Mouse (Mus musculus) adrenal gland, adult 2 months (tissue): ENCODE measurements around the gene Akap6. TPM values are rescaled to one million over a fixed set of nuclear protein-coding genes. Genes with fewer than 3 reads are reported as not detected.
A peak's percentile ranks its signal among the peaks of the same experiment; 100 is the strongest.

ENCODE experiments used
- DNase-seq: peaks from one replicate; pipeline ENCODE4 v3.0.0; 2021
- polyA plus RNA-seq: library from polyadenylated mRNA; depleted of rRNA; stranded (reverse); fragments of >200 nt; gene quantifications from 2 replicates; pipeline ENCODE4 v1.2.3, GENCODE M21; 2012
- total RNA-seq, 2 experiments: library from RNA; stranded (reverse); gene quantifications; 2 replicates each; pipeline ENCODE4 v1.2.3; 2021

Akap6 gene
- total and polyA plus RNA-seq, 3 experiments: 0.24 to 2.6 (median 2.3) TPM

DNA sequence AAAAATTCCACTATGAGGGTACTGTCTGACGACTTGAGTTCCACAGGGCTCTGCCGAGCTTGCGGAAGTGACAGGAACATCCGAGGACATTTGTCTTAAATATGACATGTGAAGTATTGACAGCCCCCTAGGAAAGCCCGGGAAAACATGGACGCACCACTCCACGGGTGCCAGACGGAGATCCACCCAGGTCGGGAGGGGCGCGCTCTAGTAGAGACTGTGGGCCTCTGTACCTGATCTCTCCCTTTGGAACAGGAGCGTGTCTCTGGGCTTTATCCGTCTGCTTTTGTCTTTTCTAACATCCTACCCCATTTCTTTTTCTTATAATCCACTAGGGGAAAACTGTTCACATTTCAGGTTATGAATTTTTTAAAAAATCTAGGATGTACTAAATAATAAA, 211.2 kb downstream of the Akap6 start:
- no peak for DNase-seq

- DNase-seq: peak; percentile 52
These were observed 211.6 kb downstream of the Akap6 start for GRCm38 (mm10) chr12:52910819-52911218.

GRCm38 (mm10) chr12:52918939-52919338, 219.8 kb downstream of the Akap6 start:
- no peak for DNase-seq

GRCm38 (mm10) chr12:52922510-52922909, 223.3 kb downstream of the Akap6 start:
- DNase-seq: no peak

- no peak for DNase-seq
These were observed 226.3 kb downstream of the Akap6 start for GRCm38 (mm10) chr12:52925448-52925847.

- no peak for DNase-seq
These were observed 234.6 kb downstream of the Akap6 start for GRCm38 (mm10) chr12:52933832-52934231.

DNA sequence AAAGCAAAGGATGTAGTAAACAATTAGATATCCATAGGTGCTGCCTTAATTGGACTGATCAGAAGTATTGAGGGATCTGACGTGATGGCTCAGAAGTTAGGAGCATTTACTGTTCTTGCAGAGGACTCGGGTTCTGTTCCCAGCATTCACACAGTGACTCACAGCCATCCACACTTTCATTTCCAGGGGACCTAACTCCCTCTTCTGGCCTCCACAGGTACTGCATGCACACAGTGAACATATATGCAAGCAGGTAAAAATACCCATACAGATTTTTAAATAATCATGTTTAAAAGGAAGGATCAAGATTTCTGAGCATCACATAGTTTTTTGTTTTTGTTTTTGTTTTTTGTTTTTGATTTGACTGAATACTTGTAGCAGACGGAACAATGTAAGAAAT, 235.8 kb downstream of the Akap6 start:
- DNase-seq: no peak

- DNase-seq: no peak
These were observed 239.6 kb downstream of the Akap6 start for GRCm38 (mm10) chr12:52938786-52939185.

DNA sequence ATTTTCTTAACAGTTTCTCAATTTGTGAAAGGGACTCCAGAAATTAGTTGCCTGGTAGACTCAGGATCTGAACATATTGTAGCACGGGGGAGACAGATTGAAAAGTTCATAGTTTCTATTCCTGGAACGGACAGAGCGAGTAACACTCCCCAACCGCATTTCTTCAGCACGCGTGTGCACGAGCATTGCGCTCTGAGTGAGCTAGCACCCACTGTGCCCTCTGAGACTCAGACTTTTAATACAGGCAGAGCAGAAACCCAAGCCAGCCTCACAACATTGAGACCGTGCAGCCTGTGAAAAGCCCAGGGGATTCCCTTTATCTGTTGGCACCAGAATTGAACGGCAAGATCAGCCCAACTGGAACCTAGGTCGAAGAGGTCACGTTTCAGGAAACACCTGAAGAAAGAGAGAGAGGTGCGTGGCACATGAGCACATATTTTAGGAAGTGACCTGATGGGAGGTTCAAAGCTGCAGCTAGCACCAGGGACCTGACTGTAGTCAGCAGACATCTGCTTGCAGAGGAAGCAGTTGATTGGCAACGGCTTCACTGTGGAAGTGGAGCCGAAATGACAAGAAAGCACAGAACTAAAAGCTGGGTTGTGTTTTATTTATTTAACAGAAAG, 240.3 kb downstream of the Akap6 start:
- DNase-seq: no peak

DNA sequence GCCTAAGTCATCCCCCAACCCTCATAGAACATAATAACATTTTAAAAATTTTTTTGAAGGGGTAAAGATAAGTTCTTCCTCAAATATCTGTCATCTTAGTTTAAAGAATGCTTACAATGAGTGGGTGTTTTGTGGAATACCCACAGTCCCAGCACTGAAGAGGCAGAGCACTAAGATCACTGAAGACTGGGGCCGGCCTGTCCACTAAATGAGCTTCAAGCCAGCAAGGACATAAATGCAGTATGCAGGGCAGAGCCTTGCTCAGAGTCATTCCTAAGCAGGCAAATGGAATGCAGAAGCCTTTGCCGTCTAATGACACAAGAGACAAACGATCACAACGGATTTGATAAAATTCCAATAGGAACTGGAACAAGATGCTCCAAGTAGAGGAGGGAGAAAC, 242.8 kb downstream of the Akap6 start:
- DNase-seq: no peak

GRCm38 (mm10) chr12:52944274-52944673, 245.1 kb downstream of the Akap6 start:
- DNase-seq: no peak

GRCm38 (mm10) chr12:52944949-52945348, 245.8 kb downstream of the Akap6 start:
- no peak for DNase-seq

DNA sequence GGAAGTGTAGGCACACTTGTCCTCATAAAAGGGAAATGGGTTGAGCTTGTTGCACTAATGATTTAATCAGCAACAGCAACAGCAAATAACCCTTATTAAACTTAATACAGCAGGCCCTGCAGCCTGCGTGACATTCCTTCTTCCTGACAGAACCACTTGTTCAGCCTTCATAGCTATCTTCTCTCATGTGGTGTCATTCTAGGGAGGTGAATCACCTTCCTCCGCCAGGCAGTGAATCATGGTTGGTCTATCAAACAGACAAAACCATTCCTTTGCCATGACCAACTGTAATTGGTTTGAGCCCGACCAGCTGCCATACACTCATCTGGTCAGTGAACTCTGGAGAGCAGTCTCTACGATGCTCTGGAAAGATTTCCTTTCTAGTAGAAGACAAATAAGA, 251.5 kb downstream of the Akap6 start:
- peak; percentile 56 for DNase-seq

DNA sequence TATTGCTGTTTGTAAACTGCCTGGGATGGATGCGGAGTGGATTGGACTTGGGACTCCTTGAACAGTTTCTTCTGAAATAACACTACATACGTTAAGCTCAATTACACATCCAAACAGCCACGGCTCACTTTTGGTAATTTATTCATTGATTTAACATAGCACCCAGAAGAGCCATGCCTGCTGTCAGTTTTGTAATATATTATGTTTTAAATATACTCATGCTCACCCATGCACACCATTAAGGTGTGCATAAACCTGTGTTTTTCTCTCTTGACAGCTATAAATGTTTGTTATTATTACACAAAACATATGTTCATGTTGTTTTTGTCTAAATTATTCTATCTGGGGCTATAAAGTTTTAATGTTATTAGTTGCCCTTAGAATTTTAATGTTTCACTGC, 258.4 kb downstream of the Akap6 start:
- DNase-seq: no peak

DNA sequence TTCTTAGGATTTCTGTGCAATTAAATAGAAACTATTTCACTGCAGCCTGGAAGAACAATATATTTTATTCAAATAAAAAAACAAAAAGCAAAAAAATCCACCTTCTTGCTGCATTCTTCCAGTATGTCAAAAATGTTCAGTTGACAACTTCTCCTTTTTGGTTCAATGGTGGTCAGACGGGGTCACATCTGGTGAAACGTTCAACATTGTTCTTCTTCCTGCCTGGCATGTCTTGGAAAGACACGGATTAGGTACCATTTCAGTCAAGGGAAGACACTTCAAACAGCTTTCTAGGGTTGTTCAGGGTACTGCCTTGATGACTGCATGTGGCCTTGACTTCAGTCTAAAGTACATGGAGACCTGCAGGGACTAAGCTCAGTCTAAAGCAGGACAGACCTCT, 258.8 kb downstream of the Akap6 start:
- DNase-seq: no peak

DNA sequence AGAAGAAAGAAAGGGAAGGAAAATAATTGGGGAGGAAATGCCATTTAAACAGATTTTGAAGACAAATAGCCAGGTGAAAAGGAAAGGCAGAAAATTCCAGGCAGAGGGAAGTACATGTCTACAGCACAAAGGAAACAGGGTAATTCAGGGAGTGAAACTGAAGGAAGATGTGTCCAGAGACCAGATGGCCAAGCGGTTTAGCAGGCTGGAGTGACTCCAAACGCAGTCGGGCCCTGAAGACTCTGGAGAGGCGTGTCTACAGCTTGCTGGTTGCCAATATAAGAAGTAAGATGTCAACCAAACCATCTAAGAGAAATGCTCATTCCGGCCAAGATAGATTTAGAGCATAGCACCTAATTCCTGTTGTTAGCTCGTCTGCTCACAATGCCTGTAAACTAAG, 292.6 kb downstream of the Akap6 start:
- DNase-seq: no peak

- no peak for DNase-seq
These were observed 313.2 kb downstream of the Akap6 start for GRCm38 (mm10) chr12:53012336-53012735.

GRCm38 (mm10) chr12:53014539-53014938, 315.4 kb downstream of the Akap6 start:
- no peak for DNase-seq

DNA sequence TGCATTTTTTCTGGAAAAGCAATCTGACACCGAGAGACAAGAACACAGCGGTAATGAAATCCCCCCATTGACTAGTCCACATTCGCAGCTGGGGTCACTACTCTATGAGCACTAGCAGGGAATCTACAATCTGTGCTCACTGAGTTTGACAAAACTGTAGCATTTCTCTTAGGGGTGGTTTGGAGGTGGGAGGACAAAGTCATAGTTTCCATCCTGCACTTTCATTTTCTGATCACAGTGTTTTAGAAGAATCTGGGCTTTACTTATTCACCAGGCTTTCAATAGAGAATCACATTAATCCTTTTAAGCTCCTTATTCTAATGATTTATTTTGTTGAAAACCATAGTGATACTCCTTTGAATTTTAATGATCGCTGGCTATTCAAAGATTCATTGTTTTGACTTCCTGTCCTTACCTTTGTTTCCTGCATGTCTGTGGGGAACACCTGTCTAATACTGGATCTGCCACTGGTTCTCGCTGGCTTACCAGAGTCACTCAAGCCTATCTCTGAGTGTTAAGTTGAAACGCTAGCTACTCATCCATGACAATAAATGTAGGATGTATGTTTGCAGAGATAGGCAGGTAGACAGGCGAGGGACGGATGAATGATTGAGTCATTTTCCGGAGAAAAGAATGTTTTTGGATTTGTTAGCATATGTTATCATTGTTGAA, 325.5 kb downstream of the Akap6 start:
- no peak for DNase-seq

- DNase-seq: no peak
These were observed 328.1 kb downstream of the Akap6 start for GRCm38 (mm10) chr12:53027308-53027707.

GRCm38 (mm10) chr12:53028926-53029325, 329.7 kb downstream of the Akap6 start:
- no peak for DNase-seq

DNA sequence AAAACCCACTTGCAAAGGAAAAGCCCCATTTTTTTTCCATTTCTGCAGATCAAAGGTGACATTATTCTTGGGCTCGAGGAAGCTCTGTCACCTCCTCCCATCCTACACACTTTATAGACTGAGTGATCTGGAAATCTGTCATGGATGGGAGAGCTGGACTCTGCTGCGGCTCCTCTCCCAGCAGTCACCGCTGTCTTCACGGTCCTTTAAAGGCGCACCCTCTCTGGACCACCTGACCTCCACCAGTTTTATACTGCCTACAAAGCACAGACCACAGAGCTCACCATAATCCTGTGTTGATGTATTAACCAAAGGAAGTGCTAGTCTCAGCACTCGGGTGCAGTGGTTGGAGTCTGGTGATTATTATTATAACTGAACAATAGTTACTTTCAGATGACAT, 330.7 kb downstream of the Akap6 start:
- DNase-seq: no peak

DNA sequence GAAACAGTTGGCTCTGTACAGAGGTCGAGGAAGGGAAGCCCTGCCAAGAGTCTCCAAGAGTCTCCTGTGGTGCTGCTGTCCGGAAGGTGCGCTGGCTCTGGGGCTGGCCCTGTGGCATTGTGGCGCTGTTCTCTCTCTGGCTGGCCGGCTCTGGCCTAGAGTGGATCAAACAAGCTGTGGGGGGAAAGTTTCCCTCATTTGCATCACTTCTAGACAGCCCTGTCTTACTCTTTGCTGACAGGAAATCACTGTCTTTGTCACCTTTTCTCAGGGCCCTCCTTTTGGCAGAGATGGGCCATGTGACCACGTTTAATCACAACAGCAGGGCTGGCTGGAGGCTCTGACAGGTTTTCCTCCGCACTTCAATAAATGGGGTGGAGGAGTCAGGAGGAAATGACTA, 333.6 kb downstream of the Akap6 start:
- DNase-seq: peak; percentile 36

GRCm38 (mm10) chr12:53033404-53033913, 334.3 kb downstream of the Akap6 start:
- peak; percentile 46 for DNase-seq
